Mouse (Mus musculus): ENCODE measurements at regions not wholly inside any gene's neighbourhood (a gene's known extent, or its start where the extent isn't known, plus 50 kb on each side); places are given as distances from the start of the nearest gene placed in this dataset.

DNA sequence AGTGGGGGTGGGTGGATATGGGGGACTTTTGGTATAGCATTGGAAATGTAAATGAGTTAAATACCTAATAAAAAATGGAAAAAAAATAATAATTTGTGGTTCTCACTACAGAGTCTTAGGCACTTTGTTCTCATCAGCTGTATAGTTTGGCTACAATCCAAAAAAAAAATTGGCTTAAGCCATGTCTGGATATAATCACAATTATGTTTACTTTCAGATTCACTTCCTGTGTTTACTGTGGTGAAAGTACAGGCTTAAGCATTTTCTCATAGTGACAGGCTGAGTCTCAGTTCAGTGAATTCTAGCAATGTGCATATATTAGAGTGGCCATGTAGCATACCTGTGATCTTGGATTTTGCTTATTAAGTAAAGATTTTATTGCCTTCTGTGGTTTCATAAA, 258.4 kb upstream of the Impg1 start:
- Histone ChIP-seq H3K4me1 (ENCODE audit: control insufficient read depth, insufficient read depth, low read length) (no peaks in the 10 kb centered on the region), H3K27ac (ENCODE audit: low read length) (no peak overlapping the region), H3K9me3 (replicated peaks; ENCODE audit: control insufficient read depth, low read length, poor library complexity, severe bottlenecking) (no peaks in the 10 kb centered on the region), H3K4me2 (ENCODE audit: low read length) (no peak overlapping the region), H3K27me3 (ENCODE audit: control insufficient read depth, insufficient read depth, low read depth, low read length) (no peaks in the 10 kb centered on the region), H3K4me3 (ENCODE audit: low read depth, low read length) (no peak overlapping the region), H3K9ac (ENCODE audit: low read depth, low read length) (no peak overlapping the region), H3K36me3 (ENCODE audit: control insufficient read depth, insufficient read depth, low read length) (no peaks in the 10 kb centered on the region)
- ATAC-seq: no peak

GRCm38 (mm10) chr9:80718516-80718915, 253.2 kb upstream of the Impg1 start:
- no peak for ATAC-seq
- WGBS: 82% methylated on average over 4 of the region's 4 CpGs
- Histone ChIP-seq H3K4me3 (ENCODE audit: low read depth, low read length) (no peak overlapping the region), H3K9ac (ENCODE audit: low read depth, low read length) (no peak overlapping the region), H3K9me3 (replicated peaks; ENCODE audit: control insufficient read depth, low read length, poor library complexity, severe bottlenecking) (no peaks in the 10 kb centered on the region), H3K4me1 (ENCODE audit: control insufficient read depth, insufficient read depth, low read length) (no peaks in the 10 kb centered on the region), H3K27ac (ENCODE audit: low read length) (no peak overlapping the region), H3K27me3 (ENCODE audit: control insufficient read depth, insufficient read depth, low read depth, low read length) (no peaks in the 10 kb centered on the region), H3K36me3 (ENCODE audit: control insufficient read depth, insufficient read depth, low read length) (no peaks in the 10 kb centered on the region), H3K4me2 (ENCODE audit: low read length) (no peak overlapping the region)

GRCm38 (mm10) chr9:80709781-80710180, 244.5 kb upstream of the Impg1 start:
- Histone ChIP-seq H3K27ac (ENCODE audit: low read length) (no peak overlapping the region), H3K36me3 (ENCODE audit: control insufficient read depth, insufficient read depth, low read length) (no peaks in the 10 kb centered on the region), H3K9ac (ENCODE audit: low read depth, low read length) (no peak overlapping the region), H3K9me3 (replicated peaks; ENCODE audit: control insufficient read depth, low read length, poor library complexity, severe bottlenecking) (no peaks in the 10 kb centered on the region), H3K4me1 (ENCODE audit: control insufficient read depth, insufficient read depth, low read length) (no peaks in the 10 kb centered on the region), H3K4me3 (ENCODE audit: low read depth, low read length) (no peak overlapping the region), H3K4me2 (ENCODE audit: low read length) (no peak overlapping the region), H3K27me3 (ENCODE audit: control insufficient read depth, insufficient read depth, low read depth, low read length) (no peaks in the 10 kb centered on the region)
- no peak for ATAC-seq

DNA sequence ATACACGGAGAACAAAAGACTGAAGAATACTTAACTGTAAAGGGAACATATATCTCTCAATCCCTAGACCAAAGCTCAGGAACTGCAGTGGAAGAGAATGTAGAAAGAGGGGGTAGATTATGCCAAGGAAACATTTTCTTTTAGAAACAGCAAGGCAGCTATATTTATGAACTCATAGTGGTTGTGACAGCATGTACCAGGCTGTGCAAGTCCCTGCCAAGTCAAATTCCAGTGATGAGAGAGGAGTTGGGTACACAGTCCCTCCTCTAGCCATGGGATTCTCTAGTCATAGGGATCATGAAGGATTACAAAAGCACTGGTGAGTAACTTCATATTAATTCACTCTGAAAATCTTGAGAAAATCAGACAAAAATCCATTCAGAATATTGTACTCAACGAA, 240.0 kb upstream of the Impg1 start:
- Histone ChIP-seq H3K4me2 (ENCODE audit: low read length) (no peak overlapping the region), H3K36me3 (ENCODE audit: control insufficient read depth, insufficient read depth, low read length) (no peaks in the 10 kb centered on the region), H3K27ac (ENCODE audit: low read length) (no peak overlapping the region), H3K9ac (ENCODE audit: low read depth, low read length) (no peak overlapping the region), H3K4me1 (ENCODE audit: control insufficient read depth, insufficient read depth, low read length) (no peaks in the 10 kb centered on the region), H3K27me3 (ENCODE audit: control insufficient read depth, insufficient read depth, low read depth, low read length) (no peaks in the 10 kb centered on the region), H3K9me3 (replicated peaks; ENCODE audit: control insufficient read depth, low read length, poor library complexity, severe bottlenecking) (no peaks in the 10 kb centered on the region), H3K4me3 (ENCODE audit: low read depth, low read length) (no peak overlapping the region)
- no peak for ATAC-seq
- 80% methylated on average over 2 of the region's 2 CpGs for WGBS

- Histone ChIP-seq H3K4me1 (ENCODE audit: control insufficient read depth, insufficient read depth, low read length) (no peaks in the 10 kb centered on the region), H3K27me3 (ENCODE audit: control insufficient read depth, insufficient read depth, low read depth, low read length) (no peaks in the 10 kb centered on the region), H3K9me3 (replicated peaks; ENCODE audit: control insufficient read depth, low read length, poor library complexity, severe bottlenecking) (no peaks in the 10 kb centered on the region), H3K4me2 (ENCODE audit: low read length) (no peak overlapping the region), H3K36me3 (ENCODE audit: control insufficient read depth, insufficient read depth, low read length) (no peaks in the 10 kb centered on the region), H3K4me3 (ENCODE audit: low read depth, low read length) (no peak overlapping the region), H3K9ac (ENCODE audit: low read depth, low read length) (no peak overlapping the region), H3K27ac (ENCODE audit: low read length) (no peak overlapping the region)
- no peak for ATAC-seq
- WGBS: 79% methylated on average over 2 of the region's 2 CpGs
These were observed 231.9 kb upstream of the Impg1 start for GRCm38 (mm10) chr9:80697171-80697570.

DNA sequence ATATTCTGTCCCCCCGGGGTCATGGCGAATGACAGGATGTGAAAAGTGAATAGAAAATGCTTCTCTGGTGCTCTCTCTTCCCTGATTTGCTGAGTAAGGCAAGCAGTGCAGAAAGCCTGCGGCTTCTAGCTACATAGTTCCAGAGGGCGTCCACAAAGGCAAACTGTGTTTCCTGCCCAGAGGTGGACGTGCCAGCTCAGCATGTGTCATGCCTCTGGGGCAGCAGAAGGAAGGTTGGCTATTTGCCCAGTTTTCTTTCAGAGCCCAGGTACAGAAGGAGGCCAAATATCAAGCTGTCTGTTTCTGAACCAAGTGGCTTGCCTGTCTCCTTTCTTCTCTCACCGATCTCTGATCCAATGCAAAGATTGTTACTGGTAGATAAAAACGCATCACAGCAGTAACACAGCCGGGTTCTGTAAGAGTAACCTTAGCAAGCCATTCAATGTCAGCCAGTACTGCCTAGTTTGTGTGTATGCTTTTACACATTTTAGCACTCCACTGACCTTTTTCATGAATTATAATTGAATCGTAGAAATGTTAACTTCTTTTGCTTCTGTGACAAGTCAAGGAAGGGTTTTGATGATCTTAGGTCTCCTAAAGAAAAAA, 223.3 kb upstream of the Impg1 start:
- H3K36me3 ChIP-seq (ENCODE audit: control insufficient read depth, insufficient read depth, low read length): no peaks in the 10 kb centered on the region
- no peaks in the 10 kb centered on the region for H3K9me3 ChIP-seq (replicated peaks; ENCODE audit: control insufficient read depth, low read length, poor library complexity, severe bottlenecking)
- H3K4me3 ChIP-seq (ENCODE audit: low read depth, low read length): no peak overlapping the region
- ATAC-seq: peak; percentile 93
- no peaks in the 10 kb centered on the region for H3K27me3 ChIP-seq (ENCODE audit: control insufficient read depth, insufficient read depth, low read depth, low read length)
- WGBS: 63% methylated on average over 9 of the region's 9 CpGs
- no peak overlapping the region for H3K9ac ChIP-seq (ENCODE audit: low read depth, low read length)
- peak overlapping the region; percentile 33; the same call in 1 of the 2 replicates for H3K27ac ChIP-seq (ENCODE audit: low read length)
- peak overlapping the region; percentile 30 for H3K4me2 ChIP-seq (ENCODE audit: low read length)
- no peaks in the 10 kb centered on the region for H3K4me1 ChIP-seq (ENCODE audit: control insufficient read depth, insufficient read depth, low read length)

DNA sequence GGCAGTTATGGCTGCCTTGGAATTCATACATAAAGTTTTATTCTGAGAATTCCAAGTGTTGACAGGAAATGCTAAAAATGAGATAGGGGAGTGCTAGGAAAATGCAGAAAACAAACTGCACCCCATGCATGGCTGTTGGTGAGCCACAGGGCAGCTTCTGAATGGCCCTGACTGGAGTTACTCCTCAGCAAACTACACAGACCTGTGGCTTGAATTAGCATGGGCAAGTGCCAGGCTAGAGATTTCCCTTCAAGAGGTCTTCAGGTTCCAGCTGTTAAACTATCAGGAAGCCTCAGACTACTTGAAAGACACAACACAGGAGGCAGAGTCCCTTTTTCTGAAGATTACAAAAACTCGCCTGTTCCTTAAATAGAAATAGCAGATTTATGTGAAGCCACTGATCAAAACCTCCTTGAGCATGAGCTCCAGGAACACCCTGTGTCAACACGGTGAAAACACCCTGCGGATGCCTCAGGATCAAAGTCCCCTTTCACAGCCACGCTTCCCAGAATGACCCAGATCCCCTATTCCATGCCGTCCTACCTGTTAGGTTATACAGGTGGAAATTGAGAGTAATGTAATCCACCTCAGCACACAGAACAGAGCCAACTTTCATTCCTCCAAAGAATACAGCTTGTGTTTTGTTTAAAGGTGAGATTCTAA, 217.9 kb upstream of the Impg1 start:
- Histone ChIP-seq H3K4me3 (ENCODE audit: low read depth, low read length) (no peak overlapping the region), H3K9ac (ENCODE audit: low read depth, low read length) (no peak overlapping the region), H3K27ac (ENCODE audit: low read length) (no peak overlapping the region), H3K36me3 (ENCODE audit: control insufficient read depth, insufficient read depth, low read length) (no peaks in the 10 kb centered on the region), H3K9me3 (replicated peaks; ENCODE audit: control insufficient read depth, low read length, poor library complexity, severe bottlenecking) (no peaks in the 10 kb centered on the region), H3K4me1 (ENCODE audit: control insufficient read depth, insufficient read depth, low read length) (no peaks in the 10 kb centered on the region), H3K4me2 (ENCODE audit: low read length) (no peak overlapping the region), H3K27me3 (ENCODE audit: control insufficient read depth, insufficient read depth, low read depth, low read length) (no peaks in the 10 kb centered on the region)
- no peak for ATAC-seq
- 72% methylated on average over 5 of the region's 5 CpGs for WGBS

GRCm38 (mm10) chr9:80681709-80682108, 216.4 kb upstream of the Impg1 start:
- ATAC-seq: no peak

GRCm38 (mm10) chr9:80671483-80671882, 206.2 kb upstream of the Impg1 start:
- 93% methylated on average over 1 of the region's 1 CpGs for WGBS
- Histone ChIP-seq H3K27me3 (ENCODE audit: control insufficient read depth, insufficient read depth, low read depth, low read length) (no peaks in the 10 kb centered on the region), H3K9me3 (replicated peaks; ENCODE audit: control insufficient read depth, low read length, poor library complexity, severe bottlenecking) (0 out of 2 replicates have a peak, but pooled peaks cover 5% of the 10 kb centered on the region), H3K36me3 (ENCODE audit: control insufficient read depth, insufficient read depth, low read length) (no peaks in the 10 kb centered on the region), H3K27ac (ENCODE audit: low read length) (no peak overlapping the region), H3K4me2 (ENCODE audit: low read length) (no peak overlapping the region), H3K9ac (ENCODE audit: low read depth, low read length) (no peak overlapping the region), H3K4me1 (ENCODE audit: control insufficient read depth, insufficient read depth, low read length) (no peaks in the 10 kb centered on the region), H3K4me3 (ENCODE audit: low read depth, low read length) (no peak overlapping the region)
- ATAC-seq: no peak

More at GRCm38 (mm10) chr9:80681709-80682108, 216.4 kb upstream of the Impg1 start:
- Histone ChIP-seq H3K4me3 (ENCODE audit: low read depth, low read length) (no peak overlapping the region), H3K9ac (ENCODE audit: low read depth, low read length) (no peak overlapping the region), H3K9me3 (replicated peaks; ENCODE audit: control insufficient read depth, low read length, poor library complexity, severe bottlenecking) (no peaks in the 10 kb centered on the region), H3K4me2 (ENCODE audit: low read length) (no peak overlapping the region), H3K27me3 (ENCODE audit: control insufficient read depth, insufficient read depth, low read depth, low read length) (no peaks in the 10 kb centered on the region), H3K4me1 (ENCODE audit: control insufficient read depth, insufficient read depth, low read length) (no peaks in the 10 kb centered on the region), H3K36me3 (ENCODE audit: control insufficient read depth, insufficient read depth, low read length) (no peaks in the 10 kb centered on the region), H3K27ac (ENCODE audit: low read length) (no peak overlapping the region)
- 97% methylated on average over 2 of the region's 2 CpGs for WGBS
